Mouse (Mus musculus) brown adipose tissue, adult 24 weeks (tissue): ENCODE measurements at regions not wholly inside any gene's neighbourhood (a gene's known extent, or its start where the extent isn't known, plus 50 kb on each side); places are given as distances from the start of the nearest gene placed in this dataset.

Experiments
- H3K27ac ChIP-seq: fragments of 200-500 bp; replicated peaks from 2 replicates; pipeline ENCODE4 v1.5.1; 2012; ENCODE audit warnings: low read depth, mild to moderate bottlenecking, low read length
- H3K4me1 ChIP-seq: fragments of 200-500 bp; 2 replicates; pipeline ENCODE4 v1.6.1; 2012; ENCODE audit warnings: low read length, mixed read lengths; ENCODE audit not compliant: control insufficient read depth, insufficient read depth, insufficient read length
- H3K4me3 ChIP-seq: fragments of 200-500 bp; 2 replicates; pipeline ENCODE4 v1.5.1; 2012; ENCODE audit warnings: low read depth, mild to moderate bottlenecking, low read length, moderate library complexity; ENCODE audit not compliant: insufficient read depth

DNA sequence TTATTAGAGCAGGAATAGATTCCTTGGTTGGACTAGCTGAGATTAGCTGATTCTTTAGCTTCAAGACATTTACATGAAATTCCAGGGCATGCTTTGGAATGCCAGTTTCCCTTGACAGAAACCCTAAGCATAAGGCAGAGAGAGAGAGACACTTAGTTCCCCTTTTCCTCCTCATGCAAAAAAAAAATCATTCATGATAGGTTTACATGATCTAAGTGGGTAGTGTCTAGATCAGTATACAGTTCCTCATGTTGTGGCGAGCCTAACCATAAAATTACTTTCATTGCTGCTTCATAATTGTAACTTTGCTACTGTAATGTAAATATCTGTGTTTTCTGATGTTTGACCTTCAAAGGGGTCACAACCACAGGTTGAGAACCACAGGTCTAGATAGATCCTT lies 154.3 kb upstream of the Pkn2 start:
- no peaks in the 10 kb centered on the region for H3K4me1 ChIP-seq
- no peak overlapping the region for H3K27ac ChIP-seq

DNA sequence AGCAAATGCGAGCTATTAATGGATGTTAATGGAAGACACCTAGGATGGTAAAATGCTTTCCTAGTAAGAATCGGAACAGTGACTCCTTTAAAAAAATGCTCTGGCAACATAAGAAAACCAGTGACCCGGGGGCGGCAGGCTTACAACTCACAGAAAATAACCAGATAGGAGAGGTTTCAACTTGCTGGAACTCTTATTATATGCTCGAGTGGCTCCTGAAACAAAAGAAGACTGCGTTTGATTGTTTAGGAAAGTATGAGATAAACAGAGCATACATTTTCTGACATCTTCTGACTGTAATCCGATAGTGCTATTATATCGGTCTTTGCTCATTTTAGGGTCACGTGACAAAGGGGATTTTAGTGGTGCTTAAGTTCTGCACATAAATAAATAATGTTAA lies 152.8 kb upstream of the Pkn2 start:
- Histone ChIP-seq H3K27ac (no peak overlapping the region), H3K4me1 (no peaks in the 10 kb centered on the region), H3K4me3 (no peak overlapping the region)

More for the DNA sequence above, 154.3 kb upstream of the Pkn2 start:
- H3K4me3 ChIP-seq, result no peak overlapping the region

DNA sequence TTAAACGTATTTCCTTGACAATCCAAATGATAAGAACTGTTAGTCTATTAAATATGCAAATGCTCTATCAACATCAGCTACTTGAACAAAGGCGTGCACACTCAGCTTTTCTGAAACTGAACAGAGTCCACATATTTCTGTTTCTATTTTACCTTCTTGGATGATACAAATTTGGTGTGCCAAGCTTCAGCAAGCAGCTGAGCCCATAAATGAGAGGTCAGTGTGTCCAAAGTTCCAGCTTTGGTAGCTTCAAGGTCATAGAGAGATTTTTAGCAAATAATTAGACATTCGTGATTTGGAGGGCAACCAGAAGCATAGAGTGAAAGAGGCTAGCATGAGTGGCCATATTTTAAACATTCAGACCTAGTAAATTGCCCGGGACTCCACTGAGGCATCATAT lies 140.7 kb upstream of the Pkn2 start:
- no peaks in the 10 kb centered on the region for H3K4me1 ChIP-seq
- no peak overlapping the region for H3K27ac ChIP-seq
- no peak overlapping the region for H3K4me3 ChIP-seq

DNA sequence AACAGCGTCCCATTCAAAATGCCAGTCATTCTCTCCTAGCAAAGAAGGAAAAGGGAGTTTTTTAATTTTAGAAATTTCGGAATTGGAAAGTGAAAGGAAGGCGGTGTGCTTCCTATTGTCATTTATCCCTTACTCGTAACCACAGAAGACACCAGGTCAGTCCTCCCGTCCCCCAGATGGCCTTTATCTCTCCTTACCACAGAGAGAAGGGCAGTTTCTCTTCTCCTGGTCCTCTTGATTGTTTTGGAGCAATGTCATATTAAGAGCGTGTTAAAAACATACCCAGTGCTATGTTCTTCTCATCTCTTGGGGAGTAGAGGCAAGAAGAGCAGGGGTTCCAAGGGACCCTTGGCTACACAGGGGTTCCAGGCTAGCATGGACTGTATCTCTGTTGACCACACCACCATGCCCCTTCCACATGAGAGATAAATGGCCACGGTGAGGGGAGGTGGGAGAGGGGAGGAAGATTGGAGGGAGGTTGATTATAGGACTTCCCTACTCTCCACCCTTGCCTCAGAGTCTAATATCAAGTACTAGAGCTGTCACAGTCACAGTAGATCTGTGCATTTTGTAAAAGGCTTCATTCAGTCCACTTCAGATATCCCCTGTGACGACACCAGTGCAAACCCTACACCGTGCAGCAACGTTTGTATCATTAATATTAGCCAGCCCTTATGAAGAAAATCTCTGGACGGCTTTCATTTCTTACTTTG lies 139.5 kb upstream of the Pkn2 start:
- Histone ChIP-seq H3K4me1 (no peaks in the 10 kb centered on the region), H3K4me3 (no peak overlapping the region), H3K27ac (no peak overlapping the region)

DNA sequence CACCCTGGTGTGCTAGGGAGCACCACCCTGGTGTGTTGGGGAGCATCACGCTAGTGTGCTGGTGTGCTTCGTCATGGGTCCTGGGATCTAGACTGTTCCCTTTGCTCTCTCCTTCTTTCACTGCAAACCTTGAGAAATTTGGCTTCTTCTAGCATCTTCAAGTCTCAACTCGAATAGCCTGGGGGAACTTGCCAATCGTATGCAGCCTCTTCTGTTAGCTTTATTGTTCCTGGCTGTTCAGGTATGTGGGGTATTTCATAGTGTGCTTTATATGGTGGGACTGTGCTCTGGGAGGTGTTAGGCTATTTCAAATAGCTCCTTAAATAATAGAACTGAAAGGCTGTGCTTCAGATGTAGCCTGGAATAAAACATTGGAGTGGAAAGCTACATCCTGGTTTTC lies 135.7 kb upstream of the Pkn2 start:
- Histone ChIP-seq H3K4me3 (no peak overlapping the region), H3K4me1 (no peaks in the 10 kb centered on the region), H3K27ac (no peak overlapping the region)

DNA sequence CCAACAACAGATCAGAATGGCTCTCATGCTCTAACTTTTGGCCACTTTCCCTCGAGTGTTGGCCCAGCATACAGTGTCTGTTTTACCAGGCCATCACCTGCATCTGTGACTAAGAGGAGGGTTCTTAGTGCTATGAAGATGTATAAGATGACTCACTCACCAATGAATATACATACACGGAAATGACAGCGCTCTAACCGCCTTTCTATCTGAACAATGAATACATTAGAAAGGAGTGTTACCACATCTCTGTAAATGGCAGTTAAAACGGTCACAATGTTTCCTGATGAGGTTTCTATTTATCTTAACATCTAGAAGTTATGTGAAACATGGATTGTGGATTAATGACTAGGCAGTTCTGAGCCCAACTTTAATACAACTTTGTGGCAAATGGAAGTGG lies 135.0 kb upstream of the Pkn2 start:
- Histone ChIP-seq H3K27ac (no peak overlapping the region), H3K4me3 (no peak overlapping the region), H3K4me1 (no peaks in the 10 kb centered on the region)

DNA sequence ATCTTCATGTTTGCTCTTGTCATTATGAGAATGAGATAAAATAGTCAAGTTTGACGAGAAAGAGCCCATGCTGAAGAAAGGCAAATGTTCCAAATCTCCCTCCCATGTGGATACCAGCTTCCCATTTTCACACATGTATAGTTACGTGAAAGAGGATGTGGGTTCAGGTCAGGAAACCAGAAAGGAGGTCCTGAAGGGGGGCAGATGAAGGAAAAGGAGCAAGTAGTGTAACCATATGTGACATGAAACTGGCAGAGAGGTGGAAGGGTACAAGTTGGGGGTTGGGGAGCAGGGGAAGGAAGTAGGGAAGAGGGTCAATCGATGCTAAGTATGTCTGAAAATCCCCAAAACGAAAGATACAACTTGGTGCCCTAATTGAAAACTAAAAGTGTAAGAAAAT lies 132.6 kb upstream of the Pkn2 start:
- H3K27ac ChIP-seq, result no peak overlapping the region
- no peaks in the 10 kb centered on the region for H3K4me1 ChIP-seq
- no peak overlapping the region for H3K4me3 ChIP-seq

DNA sequence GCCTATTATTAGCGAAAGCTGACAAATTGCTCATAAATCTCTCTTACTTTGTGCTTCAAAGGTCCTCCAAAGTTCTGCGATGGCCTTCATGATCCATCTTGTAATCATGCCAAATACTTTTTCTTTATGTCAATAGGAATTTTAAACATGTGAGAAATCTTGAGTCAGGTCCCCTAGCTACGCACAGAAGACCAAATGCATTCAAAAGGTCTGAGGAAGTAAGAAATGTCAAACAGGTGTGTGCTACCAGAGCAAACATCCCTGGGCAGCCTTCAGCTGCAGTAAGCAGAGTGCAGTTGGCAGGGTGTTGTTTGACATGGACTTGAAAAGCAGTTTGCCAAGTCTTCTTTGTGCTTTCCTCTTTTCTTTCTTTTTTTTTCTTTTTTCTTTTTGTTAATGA lies 125.2 kb upstream of the Pkn2 start:
- Histone ChIP-seq H3K4me1 (no peaks in the 10 kb centered on the region), H3K4me3 (no peak overlapping the region), H3K27ac (no peak overlapping the region)

DNA sequence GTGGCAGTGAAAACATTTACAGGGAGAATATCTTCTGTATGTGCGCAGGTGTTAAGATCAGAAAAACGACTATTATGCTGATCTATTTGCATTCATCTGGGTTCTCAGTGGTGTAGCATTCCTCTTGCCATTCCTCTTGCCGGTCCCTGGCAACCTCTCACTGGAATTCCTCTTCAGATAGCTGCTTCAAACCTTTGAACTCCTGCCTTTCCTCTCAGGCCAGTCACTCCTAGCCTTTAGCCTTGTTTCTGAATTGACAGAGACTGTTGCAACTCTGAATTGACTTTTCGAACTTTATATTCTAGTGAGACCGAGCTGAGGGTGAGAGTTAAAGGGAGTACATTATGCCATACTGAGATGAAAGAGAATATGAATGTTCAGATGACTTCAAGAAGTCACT lies 120.1 kb upstream of the Pkn2 start:
- H3K27ac ChIP-seq, result no peak overlapping the region
- H3K4me1 ChIP-seq, result no peaks in the 10 kb centered on the region
- H3K4me3 ChIP-seq, result no peak overlapping the region

DNA sequence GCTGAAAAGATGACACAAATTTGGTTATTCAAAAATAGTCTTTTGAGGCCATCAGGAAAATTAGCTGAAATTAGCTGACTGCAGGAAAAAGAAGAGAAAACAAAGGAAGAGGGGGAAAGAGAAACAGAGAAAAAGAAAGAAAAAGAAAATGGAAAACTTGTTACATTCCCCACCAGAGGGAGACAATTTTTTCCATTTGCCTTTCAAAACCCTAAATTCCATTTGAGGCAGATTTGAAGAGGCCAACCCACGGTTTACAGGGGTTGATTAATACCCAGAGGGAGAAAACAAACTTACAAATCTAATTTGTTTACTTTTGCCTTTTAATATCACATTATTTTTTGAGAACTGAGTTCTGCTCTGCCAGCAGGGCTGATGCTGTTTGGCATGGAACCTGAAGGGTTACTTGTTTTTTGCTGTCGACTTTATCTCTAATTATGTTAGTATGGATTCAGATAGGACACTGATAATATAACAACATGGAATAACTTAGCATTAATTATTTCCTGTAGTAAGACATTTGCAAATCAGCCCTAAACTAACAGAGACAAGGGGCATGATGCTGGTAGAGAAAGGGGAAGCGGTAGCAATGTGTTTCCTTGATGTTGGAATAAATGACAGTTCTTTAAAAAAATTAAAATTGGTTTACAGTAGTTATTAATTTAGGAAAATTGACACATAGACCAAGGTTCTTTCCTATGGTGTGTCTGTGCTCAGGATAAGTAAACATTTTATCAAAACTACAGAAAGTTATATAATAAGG lies 114.4 kb upstream of the Pkn2 start:
- H3K4me1 ChIP-seq, result no peaks in the 10 kb centered on the region
- no peak overlapping the region for H3K4me3 ChIP-seq
- no peak overlapping the region for H3K27ac ChIP-seq

DNA sequence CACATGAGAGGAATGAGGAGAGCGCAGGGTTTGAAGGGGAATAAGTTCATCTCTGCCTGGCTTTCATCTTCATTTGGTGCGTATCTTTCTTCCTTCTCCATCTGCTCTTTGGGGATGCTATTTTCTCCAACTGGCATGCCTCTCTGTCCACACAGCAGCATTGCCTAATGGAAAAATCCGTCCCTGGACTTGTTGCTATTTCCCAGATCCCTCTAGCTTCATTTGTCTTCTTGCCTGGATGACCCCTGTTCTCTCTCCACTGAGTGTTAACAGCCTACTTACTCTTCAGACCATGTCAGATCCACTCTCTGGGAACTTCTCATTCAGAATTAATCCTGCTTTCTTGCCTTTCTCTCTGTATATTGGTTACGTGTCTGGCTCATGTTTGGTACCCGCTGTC lies 102.7 kb upstream of the Pkn2 start:
- H3K27ac ChIP-seq, result no peak overlapping the region
- H3K4me3 ChIP-seq, result no peak overlapping the region
- no peaks in the 10 kb centered on the region for H3K4me1 ChIP-seq

DNA sequence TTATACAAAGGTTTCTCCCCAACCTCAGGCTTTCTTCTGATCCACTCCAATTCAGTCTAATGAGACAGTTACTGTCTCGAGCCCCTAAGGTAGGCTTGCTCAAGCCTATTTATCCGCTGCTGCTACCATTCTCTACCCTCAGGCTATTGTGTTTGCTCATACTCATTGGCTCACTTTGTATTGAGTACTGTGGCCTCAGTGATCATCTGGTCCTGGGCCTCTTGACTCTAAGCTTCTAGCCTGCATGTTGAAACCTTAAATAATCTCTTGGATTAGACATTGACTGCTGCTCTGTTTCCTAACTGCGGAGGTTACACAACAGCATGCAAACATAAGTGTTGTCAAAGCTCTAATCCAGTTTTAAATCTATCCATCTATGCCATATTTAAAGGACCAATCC lies 99.4 kb upstream of the Pkn2 start:
- no peaks in the 10 kb centered on the region for H3K4me1 ChIP-seq
- H3K27ac ChIP-seq, result no peak overlapping the region
- no peak overlapping the region for H3K4me3 ChIP-seq

DNA sequence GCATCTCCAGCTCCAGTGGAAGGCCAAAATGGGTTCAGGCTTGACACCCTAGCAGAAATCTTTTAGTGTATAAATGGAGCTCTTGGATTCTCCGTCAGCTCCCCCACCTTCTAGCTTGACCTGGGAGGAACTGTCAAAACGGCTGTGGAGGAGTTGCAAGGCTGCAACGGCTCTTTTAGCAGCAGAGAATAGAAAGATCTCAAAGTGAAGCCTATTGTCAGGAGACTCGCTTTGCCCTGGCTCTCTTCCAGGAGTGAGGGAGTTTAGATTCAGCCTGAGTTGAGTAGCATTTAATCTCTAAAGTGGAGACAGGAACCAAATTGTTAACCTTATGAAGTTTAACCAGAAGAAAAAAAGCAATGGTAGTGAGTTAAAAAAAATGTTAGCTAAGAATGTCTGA lies 97.4 kb upstream of the Pkn2 start:
- no peak overlapping the region for H3K27ac ChIP-seq
- no peaks in the 10 kb centered on the region for H3K4me1 ChIP-seq

DNA sequence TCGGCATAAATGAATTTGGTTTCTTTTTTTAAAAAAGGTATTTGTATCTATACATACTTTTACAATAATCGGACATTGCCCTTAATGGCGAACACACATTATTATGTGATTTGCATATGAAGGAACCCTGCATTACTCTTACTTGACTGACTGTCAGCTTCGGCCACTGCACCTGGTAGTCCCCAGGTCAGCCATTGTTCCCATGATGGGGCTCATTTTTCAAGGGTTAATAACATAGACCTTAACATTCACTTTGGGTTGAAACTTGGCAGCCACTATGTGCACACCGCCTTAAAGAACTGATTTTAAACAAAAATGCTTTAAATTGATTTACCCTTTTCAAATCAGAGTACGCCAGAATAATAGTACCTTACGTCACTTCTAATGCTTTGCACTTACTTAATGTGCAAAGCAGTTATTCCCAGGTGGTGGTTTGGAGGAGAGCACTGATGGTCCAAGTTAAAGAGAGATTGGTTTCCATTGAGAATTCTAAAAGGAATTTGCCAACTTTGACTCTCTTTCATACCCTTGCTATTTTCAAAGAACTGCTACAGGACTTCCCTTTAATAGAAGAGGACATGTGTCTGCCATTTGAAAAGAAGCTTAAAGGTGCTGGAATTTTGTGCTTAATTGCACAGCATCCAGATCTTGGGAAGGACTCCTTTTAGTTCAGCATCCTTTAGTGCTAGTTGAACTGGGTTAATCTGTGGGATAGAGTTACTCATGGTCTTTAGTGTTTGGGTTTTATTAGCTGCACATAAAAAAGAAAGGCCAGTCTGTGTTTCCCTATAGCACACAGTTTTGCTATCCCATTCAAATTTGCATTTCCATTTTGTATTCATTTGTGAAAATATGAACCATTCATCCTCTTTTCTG lies 95.0 kb upstream of the Pkn2 start:
- Histone ChIP-seq H3K27ac (no peak overlapping the region), H3K4me1 (no peaks in the 10 kb centered on the region), H3K4me3 (no peak overlapping the region)

More for the DNA sequence above, 97.4 kb upstream of the Pkn2 start:
- no peak overlapping the region for H3K4me3 ChIP-seq

DNA sequence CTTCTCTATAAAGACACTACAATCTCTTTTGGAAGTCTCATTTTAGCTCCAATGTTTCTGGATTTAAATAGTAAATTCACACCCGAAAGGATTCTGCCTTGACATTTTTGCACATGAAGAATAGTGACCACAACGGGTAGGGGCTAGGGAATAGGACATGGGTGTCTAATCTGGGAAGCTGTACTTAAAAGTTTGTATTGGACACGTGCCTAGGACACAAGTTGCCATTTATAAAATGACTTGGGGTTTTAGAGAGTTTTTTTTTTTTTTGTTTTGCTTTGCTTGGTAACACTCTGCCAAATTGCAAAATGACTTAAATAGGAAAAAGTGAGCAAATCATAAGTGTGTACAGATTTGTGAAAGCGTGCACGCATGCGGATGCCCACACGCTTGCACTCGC lies 93.8 kb upstream of the Pkn2 start:
- Histone ChIP-seq H3K4me1 (no peaks in the 10 kb centered on the region), H3K4me3 (no peak overlapping the region), H3K27ac (no peak overlapping the region)
